Mouse (Mus musculus): ENCODE results near the gene Ahctf1.
"Not testable (repeated sequence)": the region's sequence is repeated elsewhere in the genome, so short reads cannot be mapped to it uniquely, and the experiment has no call there.

The Ahctf1 gene

DNA sequence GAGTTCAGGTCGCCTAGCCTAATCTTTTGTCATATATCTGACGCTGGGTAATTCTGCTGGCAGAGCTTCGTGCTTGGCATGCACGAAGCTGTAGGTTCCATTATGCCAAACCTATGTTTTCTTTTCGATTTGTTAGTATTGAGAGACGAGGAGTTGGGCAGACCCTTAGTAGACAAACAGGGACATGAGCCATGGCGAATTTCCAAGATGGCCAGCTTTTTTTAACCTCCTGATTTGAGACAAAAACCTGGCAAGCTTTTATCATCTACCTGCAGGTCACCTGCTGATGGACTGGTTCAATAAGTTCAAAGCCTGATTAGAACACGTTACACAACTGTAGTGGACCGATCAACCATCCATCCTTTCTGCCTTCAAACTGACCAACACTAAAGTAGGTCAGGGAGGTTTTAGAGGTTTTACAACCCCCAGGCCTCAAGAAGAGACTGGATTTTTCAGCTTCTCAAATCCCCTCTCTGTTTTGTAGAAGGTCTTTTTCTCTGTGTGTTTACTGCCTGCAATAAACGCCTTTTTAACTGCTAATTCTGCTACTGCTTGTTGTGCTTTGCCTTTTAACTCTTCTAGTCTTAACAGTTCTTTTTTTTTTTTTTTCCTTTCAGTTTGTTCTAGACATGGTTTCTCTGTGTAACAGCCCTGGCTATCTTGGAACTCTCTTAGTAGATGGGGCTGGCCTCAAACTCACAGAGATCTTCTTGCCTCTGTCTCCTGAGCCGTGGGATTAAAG is 831 bp upstream of the Ahctf1 start:
- DNase-seq (ENCODE audit: low spot score in 2 of 2): peak in 1 of 2 experiments; percentile 15

DNA sequence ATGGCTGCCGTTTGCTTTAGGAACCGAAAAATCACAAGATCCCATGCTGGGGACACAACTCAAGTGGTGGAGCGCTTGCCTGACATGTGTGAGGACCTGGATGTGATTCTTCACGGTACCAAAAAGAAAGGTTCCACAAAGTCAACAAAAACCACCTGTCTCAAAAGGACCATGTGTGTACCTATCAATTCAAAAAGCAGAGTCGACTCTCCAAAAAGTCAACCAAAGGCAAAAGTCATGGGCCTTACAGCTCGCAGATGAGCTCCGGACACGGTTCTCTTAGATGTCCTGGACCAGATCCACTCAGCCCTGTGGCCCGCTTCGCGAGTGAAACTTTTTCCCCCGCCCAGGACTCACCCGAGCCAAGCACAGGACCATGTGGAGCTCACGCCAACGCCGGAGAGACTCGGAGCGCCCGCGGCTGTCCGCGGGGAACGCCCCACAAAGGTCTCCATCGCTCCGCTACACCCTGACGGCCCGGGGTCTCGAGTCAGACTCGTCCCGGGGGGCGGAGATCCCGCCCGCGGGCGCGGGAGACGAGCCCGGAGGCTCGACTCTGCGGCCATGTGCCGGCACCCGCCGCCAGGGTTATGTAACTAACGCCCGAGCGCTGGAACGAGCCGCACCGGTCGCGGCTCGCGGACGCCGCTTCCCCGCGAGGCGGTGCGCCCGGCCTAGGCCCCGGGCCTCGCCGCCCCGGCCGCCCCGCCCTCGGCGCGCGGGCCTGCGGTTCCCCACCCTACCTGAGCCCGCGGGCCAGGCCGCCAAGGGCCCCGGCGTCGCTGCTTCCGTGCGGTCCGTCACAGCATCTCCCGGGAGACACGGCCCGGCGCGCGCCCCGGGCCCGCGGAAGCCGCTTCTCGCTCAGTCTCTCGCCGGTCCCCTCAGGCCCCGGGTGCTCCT is 619 bp downstream of the Ahctf1 start, which contains the start of gene Gm10518:
Gene Gm10518, plus strand, starts transcription at position 767 of the 903 bp plus-strand sequence.
- DNase-seq (ENCODE audit: low spot score in 2 of 2): peak; percentile 31 to 54

DNA sequence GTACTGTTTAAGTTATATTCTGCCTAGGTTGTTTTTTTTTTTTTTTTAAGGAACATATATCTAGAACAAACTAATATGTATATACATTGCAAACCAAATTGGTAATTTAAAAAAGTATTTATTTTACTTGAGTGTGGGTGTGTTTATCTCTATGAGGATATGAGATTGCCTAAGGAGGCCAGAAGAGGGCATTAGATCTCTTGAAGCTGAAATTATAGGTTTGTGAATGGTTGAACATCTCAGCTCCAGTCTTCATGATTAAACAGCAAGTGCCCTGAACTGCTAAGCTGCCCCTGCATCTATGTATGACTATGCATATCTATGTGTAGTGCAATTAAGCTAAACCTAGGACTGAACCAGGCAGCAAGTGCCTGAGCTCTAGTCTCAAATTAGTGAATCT is 4.7 kb downstream of the Ahctf1 start:
- no peak for DNase-seq (ENCODE audit: low spot score in 2 of 2)

DNA sequence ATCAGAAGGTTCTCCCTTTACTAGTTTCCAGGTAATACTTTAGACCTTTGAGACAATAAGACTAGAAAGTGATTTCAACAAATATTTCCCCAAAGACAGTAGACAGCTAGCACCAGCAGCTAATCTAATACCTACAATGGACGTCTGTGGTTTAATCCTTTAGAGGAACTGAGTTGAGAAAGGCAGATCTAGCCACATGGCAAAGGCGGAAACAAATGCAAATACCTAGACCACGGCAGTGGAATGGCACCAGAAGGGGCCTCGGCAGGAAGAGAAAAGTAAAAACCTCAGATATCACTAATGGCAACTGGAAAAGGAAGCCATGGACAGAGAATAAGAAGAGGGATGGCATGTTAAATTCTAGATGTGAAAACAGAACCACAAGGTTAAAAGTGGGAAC is 16.2 kb downstream of the Ahctf1 start:
- no peak for DNase-seq (ENCODE audit: low spot score in 2 of 2)

DNA sequence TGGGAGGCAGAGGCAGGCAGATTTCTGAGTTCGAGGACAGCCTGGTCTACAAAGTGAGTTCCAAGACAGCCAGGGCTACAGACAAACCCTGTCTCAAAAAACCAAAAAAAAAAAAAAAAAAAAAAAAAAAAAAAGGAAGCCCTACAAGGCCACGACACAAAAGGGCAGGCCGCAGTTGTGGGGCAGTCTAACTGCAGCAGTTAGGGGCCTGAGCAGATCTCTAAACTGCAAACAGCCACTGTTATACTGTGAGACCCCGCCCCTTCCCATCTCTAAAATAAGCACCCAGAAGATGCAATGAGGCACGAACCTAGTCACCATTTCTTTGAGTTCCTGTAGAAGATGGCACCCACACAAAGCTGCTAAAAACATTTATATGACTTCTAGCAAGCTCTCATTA is 18.0 kb downstream of the Ahctf1 start:
- DNase-seq (ENCODE audit: low spot score in 2 of 2): no peak

DNA sequence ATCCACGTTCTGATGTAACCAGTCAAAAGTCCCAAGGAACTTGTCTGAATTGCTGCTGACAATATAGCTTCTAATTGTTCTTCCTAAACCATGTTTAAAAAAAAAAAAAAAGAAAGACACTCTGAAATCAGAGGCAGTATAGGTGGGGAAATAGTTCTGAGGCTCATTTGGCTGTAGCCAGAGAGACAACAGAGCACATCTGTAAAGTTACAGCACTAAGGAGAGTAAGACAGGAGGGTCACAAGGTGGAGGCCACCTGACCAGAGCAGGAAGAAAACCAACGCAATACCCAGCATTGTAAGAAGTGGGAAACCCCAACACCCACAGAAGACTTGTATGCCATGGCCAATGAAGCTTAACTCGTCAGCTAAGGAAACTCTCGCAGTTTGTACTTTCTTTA is 19.4 kb downstream of the Ahctf1 start:
- no peak for DNase-seq (ENCODE audit: low spot score in 2 of 2)

DNA sequence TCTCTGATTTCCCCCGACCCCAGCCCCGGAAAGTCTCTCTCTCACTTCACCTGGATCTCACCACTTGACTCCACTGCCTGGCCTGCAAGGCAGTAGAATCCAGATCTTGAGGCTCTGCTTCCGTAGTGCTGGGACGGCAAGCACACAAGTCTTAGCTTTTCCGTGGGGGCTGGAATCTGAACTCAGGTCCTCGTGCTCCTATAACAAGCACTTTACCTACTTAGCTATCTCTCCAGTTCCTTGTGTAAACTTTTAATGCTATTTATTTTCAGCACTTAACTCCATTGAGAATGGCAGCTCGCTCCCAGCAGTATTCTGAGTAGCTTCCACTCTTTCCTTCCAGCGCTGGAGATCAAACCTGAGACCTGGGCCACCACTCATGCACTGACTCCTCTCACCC is 26.6 kb downstream of the Ahctf1 start:
- no peak for DNase-seq (ENCODE audit: low spot score in 2 of 2)

DNA sequence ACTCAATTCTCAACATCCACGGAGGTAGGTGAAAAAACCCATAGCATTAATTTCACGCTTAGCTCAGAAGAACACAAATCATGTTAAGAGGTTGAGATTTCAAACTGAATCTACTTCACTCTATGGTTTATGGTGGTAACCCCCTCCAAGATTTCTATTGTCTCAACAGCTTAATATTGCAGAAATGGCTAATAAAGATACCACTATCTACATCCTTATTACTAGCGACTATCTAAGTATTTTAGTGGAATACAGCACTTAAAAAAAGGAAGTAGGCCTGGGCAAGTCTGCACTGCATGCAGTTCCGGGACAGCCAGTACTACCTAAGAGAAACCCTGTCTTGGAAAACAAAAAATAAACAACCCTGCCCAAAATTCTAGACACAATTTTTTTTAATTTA is 42.9 kb downstream of the Ahctf1 start:
- DNase-seq (ENCODE audit: low spot score in 2 of 2): no peak

DNA sequence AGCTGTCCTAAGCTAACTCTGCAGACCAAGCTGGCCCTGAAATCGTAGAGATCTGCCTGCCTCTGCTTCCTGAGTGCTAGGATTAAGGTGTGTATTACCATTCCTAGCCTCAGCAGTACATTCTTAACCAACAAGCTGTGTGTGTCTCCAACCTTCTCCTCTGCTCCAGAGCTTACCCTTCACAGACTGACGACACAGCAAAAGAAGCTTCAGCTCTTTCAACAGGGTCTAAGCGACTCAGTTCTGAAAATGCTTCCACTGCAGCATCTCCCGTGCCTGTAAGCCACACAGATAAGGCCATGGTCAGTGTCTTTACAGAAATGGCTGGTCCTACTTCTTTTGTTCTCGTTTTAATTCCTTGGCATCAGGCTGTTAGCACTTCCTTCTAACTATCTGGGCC is 43.4 kb downstream of the Ahctf1 start:
- DNase-seq (ENCODE audit: low spot score in 2 of 2): no peak

DNA sequence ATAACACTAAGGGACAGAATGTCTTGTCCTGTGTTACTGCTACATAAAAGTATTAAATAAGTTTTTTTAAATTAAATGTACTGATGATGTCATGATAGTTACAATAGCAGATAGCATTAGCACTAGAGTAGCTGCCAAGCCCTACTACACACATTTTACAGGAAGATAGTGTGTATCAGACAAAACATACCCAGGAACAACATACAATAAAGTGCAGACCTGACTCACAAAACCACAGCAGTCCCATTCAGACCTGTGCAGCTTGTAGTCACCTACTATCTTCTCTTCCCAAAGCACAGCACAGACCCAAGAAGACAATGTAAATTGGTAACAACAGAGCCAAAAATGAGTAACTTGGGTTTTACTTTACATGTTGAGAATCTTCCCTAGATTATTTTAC is 47.0 kb downstream of the Ahctf1 start:
- no peak for DNase-seq (ENCODE audit: low spot score in 2 of 2)

DNA sequence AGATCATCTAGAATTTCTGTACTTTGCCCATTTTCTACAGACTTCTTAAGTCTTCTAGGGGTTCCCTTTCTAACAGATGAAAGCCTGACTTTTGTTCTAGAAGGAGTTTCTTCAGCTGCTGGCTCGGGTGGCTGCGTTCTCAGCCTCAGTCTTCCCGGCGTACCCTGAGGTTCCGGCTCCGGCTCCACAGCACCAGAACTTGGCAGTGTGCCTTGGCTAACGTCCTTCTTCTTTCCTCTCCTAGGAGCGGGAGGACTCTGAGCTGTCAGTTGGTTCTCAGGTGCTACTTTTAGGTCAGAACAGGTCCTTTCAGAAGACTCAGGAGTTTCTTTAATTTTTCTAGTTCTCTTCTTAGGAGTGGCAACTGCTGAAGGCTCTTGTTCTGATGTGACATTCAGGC is 50.5 kb downstream of the Ahctf1 start:
- DNase-seq (ENCODE audit: low spot score in 2 of 2): no peak

DNA sequence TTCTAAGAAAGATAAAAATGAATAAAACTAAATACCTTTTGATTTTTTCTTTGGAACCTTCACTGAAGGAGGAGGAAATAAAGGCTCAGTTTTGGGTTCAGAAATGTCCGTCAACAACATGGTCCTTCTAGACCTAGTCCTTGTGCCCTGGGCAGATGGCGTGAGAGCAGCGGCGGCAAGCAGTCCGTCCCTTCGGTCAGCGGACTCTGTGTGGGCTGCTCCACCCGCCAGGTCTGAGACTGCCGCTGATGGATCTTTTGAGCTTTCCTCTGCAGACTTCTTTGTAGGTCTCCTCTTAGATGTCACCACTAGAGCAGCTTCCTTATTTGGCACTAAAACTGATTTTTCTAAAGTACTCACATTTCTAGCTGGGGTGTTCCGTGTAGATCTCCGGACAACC is 51.2 kb downstream of the Ahctf1 start:
- DNase-seq (ENCODE audit: low spot score in 2 of 2): no peak

DNA sequence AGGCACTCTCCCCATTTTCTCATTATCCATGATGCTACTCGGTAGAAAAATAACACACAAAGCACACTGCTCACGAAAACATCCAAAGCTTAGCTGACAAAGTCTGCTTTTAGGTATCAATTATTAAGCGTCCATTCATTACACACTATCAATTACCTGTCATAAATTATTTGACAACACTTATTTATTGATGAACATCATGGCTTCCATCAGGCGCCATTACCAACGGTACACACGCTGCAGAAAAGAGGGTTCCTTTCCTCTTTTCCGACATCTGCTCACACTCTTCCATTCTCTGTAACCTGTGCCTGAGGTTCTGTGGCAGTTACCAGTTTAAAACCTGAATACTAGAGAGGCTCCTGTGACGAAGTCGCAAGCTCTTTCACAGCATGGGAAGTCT is 58.3 kb downstream of the Ahctf1 start, which contains the start of gene Kif28:
Gene Kif28, minus strand, starts transcription at position 101 of the 400 bp plus-strand sequence.
- no peak for DNase-seq (ENCODE audit: low spot score in 2 of 2)

DNA sequence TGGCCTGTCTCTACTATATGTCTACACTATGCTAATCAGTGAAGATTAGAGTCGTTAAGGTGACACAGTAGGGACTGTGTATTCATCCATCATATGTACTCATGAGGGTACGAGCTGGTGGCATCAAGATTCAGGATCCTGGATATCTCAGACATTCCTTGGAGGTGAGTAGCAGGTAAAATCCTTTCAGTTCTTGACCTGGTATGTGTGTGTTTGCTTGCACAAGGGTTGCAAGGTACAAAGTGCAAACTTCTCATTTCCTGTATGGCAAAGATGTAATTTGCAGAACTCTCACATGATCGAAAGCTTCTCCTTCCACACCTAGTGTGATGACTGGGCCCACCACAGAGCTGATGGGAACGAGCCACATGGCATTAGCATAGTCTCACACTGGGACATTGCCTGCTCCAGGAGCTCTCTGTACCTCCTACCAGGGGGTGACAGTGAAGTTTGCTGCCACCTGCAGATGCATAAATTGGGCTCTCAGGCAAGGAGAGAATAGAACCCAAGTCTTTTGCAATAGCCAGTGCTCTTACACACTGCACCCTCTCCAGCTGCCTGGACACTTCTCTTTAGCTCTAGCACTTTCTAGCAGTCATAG is 59.8 kb downstream of the Ahctf1 start:
- no peak for DNase-seq (ENCODE audit: low spot score in 2 of 2)

DNA sequence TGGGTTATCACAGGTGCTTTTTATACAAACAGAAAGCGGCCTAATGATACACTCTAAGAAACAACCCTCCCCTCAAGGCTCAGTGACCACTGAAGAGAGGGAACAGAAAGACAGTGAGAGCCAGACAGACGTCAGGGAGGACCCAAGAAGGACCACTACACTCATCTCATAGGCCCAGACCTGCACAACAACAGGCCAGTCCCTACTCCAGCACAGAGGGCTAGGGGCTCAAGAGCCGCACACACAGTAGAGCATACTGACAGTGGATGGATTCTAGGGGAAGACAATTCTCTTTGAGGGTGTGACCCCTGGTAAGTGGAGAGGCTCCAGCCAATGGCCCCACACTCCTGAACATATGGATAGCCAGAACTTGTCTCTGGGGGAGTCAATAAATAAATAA is 67.0 kb downstream of the Ahctf1 start:
- no peak for DNase-seq (ENCODE audit: low spot score in 2 of 2)

DNA sequence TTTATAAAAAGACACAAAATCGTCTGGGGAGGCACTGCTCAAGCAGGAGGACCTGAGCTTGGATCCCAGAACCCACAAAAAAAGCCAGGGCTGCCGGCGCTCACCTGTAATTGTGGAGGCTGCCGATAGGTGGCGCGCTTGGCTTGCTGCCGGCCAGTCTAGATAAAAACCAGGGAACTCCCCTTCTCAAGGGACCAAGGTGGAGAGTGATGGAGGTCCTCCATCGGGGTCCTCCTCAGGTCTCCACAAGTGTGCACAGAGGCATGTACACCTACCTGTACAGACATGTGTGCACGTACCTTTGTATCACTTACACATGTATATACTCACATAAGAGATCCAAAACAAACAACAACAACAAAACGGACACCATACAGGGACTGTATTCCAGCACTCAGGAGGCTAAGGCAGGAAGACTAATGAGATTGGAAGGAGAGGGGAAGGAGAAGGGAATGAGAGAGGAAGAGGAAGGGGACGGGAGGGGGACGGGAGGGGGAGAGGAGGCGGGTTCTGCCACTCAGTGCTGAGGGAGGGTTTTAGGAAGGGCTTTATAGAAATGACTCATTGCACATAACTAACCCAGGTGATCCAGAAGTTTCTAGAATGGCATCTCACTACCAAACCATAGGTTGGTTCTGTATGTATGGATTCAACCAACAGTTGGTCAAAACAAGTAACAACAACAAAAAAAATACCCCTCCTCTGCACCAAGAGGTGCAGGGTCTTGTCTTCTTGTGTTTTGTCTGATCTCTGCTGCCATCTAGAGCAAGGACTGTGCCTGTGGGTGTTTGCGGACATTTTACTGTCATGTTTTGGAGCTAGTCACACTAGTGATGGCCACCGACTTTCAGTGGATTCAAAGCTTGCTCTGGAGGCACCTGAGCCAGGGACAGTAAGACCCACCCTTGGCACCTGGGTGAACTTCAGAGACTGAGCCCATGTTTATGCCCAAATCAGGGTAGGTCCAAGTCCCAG is 68.7 kb downstream of the Ahctf1 start:
- DNase-seq (ENCODE audit: low spot score in 2 of 2): peak; percentile 67 to 77

DNA sequence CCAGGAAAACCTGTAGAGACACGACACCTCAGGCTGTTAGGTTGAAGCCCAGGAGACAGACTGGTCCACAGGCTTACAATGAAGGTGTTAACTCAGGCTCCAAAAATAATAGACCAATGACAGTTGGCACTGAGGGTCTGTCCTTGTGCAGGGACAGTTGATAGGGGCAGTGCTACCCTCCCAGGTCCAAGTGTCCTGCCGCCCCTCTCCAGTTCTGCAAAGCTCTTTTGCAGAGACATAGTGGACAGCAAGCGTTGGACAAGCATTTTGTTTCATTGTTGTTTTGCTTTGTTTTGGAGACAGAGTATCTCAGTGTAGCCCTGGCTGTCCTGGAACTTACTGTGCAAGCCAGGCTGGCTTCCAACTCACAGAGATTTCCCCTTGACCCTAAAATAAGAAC is 72.1 kb downstream of the Ahctf1 start:
- no peak for DNase-seq (ENCODE audit: low spot score in 2 of 2)

DNA sequence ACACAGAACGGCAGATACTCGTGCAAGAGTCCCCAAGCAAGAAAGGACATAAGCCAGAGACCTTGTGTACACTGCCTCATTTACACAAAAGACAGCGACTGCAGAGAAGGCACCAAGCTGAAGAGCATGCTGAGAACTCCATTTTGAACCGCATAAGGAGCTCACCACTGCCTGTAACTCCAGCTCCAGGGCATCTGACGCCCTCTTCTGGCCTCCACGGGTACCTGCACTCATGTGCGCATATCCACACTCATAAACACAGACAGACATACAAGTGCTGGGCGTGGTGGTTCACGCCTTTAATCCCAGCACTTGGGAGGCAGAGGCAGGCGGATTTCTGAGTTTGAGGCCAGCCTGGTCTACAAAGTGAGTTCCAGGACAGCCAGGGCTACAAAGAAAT is 74.8 kb downstream of the Ahctf1 start:
- no peak for DNase-seq (ENCODE audit: low spot score in 2 of 2)

DNA sequence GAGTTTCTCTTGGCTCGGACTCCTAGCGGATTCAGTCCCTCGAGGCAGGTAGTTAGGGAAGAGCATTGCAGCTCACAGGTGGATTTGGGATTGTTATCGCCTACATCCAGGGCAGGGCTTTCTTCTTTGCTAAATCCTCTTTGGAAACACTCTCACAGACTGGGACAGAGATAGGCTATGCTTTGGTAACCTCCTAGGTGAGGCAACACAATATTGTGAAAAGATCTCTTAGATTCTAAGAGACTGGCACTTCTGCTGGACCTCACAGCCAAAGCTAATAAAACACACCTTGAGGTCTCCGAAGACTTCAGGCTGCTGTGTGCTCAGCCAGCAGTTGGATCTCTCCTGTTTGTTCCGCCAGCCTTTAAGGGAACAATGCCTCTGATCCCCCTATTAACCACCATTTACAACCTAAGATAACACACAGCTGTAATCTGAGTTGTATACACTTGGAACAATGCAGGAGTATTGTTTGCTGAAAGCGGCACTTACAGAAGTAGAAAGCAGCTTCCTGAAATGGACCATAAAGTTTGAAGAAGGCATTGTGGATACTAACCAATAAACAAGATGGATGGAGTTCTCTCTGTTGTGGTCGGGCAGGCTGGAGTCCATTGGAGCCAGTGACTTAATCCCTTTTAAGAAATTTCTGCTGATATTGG is 80.5 kb downstream of the Ahctf1 start:
- no peak for DNase-seq (ENCODE audit: low spot score in 2 of 2)

DNA sequence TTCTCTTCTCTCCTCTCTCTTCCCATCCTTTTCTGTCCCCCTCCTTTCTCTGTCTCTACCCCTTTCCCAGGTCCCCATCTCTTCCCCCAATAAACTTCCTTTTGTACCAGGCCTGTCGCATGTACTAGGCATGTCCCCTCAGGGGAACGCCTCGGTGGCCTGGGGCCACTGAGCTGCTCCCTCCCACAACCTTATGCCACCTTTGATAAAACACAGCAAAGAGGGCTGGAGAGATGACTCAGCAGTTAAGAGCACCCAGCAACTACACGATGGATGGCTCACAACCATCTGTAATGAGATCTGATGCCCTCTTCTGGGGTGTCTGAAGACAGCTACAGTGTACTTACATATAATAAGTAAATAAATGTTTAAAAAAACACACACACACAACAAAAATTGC is 87.7 kb downstream of the Ahctf1 start:
- DNase-seq (ENCODE audit: low spot score in 2 of 2): no peak

DNA sequence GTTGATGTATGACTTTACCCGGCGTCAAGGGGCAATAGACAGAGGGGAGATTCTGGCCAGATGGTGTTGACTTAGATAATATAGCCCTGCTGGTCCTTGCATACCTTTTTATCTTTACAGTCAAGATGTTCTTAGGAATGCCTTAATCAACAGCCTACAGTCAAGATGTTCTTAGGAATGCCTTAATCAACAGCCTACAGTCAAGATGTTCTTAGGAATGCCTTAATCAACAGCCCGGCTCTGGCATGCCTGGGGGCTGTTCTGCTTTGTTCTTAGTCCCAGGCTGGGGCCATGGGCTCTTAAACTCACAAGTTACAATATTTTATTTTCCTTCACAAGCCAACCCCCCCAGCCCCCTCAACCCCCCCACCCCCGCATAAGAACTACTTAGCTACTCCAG is 88.2 kb downstream of the Ahctf1 start:
- not testable (repeated sequence) for DNase-seq (ENCODE audit: low spot score in 2 of 2)

Data from cerebellum, postnatal 4 days (tissue).